21 mouse cellular contexts compared by ENCODE assay signal in the genomic region with DNA sequence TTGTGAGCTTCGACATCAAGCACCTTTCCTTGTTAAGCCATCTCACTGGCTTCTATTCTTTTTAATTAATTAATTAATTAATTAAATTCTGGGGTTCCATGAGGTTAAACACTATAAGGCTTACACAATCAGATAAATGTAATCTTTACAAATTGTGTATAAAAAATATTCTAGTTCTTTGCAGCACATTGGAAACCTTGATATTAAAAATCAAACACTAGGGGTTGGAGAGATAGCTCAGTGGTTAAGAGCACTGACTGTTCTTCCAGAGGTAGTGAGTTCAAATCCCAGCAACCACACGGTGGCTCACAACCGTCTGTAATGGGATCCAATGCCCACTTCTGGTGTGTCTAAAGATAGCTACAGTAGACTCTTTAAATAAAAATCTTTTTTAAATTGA. TPM values are rescaled to one million over a fixed set of nuclear protein-coding genes. Genes with fewer than 3 reads are reported as not detected.
DNase-seq lines count a peak whose midpoint lies in the region; ATAC-seq and TF ChIP-seq lines count a peak whose summit lies in the region.
"Had no signal": no experiment of that assay in that cellular context is flagged by ENCODE, and none has a peak within 500 bp of the region (broad histone marks: within the 10 kb centered on the region; RNA-seq: fewer than 3 reads in every experiment).

No protein-coding gene starts in this region.

- no peak for TF ChIP-seq POLR2A in MEL (IDR thresholded peaks at IDR 0.05; ENCODE audit: control insufficient read depth in 1 of 2, insufficient read depth in 1 of 2, low read depth in 1 of 2, low read length in 2 of 2, poor library complexity in 1 of 2)

- no peaks in the 10 kb centered on the region for H3K27me3 ChIP-seq in MEL (ENCODE audit: control insufficient read depth in 1 of 2, insufficient read depth in 2 of 2, low read length in 2 of 2)
- H3K27me3 ChIP-seq in forebrain, embryonic 15.5 days = no peaks in the 10 kb centered on the region
- H3K27me3 ChIP-seq: CH12.LX, Patski had no signal

- no peaks in the 10 kb centered on the region for H3K9me3 ChIP-seq in MEL (replicated peaks; ENCODE audit: insufficient read depth, low read length)
- H3K9me3 ChIP-seq in forebrain, embryonic 15.5 days = no peaks in the 10 kb centered on the region
- H3K9me3 ChIP-seq: G1E had no signal

- DNase-seq in layer of hippocampus, adult 2 months (ENCODE audit: low spot score in 2 of 2) = no peak
- no peak for DNase-seq in layer of hippocampus, postnatal 25 days (ENCODE audit: extremely low spot score in 1 of 2, low spot score in 1 of 2)
- DNase-seq in MEL (ENCODE audit: low read depth, low spot score) = no peak
- DNase-seq: adrenal gland, adult 2 months; adrenal gland, adult 8-10 months; adrenal gland, postnatal 10 days; adrenal gland, postnatal 14 days; adrenal gland, postnatal 25 days; adrenal gland, postnatal 36 days; B cell, adult 2 months; cerebellum, adult 11 months; cerebellum, adult 11-12 months; cerebellum, adult 18-20 months; cerebellum, adult 2 months had no signal

- H3K79me2 ChIP-seq in MEL (ENCODE audit: control insufficient read depth, insufficient read depth, low read length, poor library complexity) = peaks cover 1% of the 10 kb centered on the region; the same call in 1 of the 2 replicates

- H3K27ac ChIP-seq in layer of hippocampus, adult 2 months = peak overlapping the region; percentile 66; the same call in 1 of the 2 replicates
- no peak overlapping the region for H3K27ac ChIP-seq in MEL (ENCODE audit: control insufficient read depth, low read depth, low read length)
- H3K27ac ChIP-seq in forebrain, embryonic 15.5 days (replicated peaks) = no peak overlapping the region

- TF ChIP-seq CTCF in layer of hippocampus, adult 2 months (conservative IDR thresholded peaks at IDR 0.05) = no peak
- no peak for TF ChIP-seq CTCF in MEL (IDR thresholded peaks at IDR 0.05 in 2 of 3, conservative IDR thresholded peaks at IDR 0.05 in 1 of 3; ENCODE audit: control insufficient read depth in 1 of 3, insufficient read depth in 1 of 3, low read depth in 2 of 3, low read length in 3 of 3, poor library complexity in 1 of 3, severe bottlenecking in 1 of 3)

- TF ChIP-seq RAD21 in MEL (IDR thresholded peaks at IDR 0.05; ENCODE audit: low read depth, low read length) = no peak

- no peak overlapping the region for H3K9ac ChIP-seq in MEL (ENCODE audit: control insufficient read depth, low read depth, low read length, poor library complexity, severe bottlenecking)
- no peak overlapping the region for H3K9ac ChIP-seq in forebrain, embryonic 15.5 days (replicated peaks)

- TF ChIP-seq EP300 in MEL (IDR thresholded peaks at IDR 0.05; ENCODE audit: low read depth in 1 of 2, low read length in 2 of 2) = no peak

- no peak overlapping the region for H3K4me2 ChIP-seq in forebrain, embryonic 15.5 days (replicated peaks)

- peaks cover 0 to 7% of the 10 kb centered on the region in 2 experiments; a peak in 2 of 4 replicates for H3K36me3 ChIP-seq in MEL (ENCODE audit: control insufficient read depth in 1 of 2, insufficient read depth in 2 of 2, low read length in 2 of 2)
- no peaks in the 10 kb centered on the region for H3K36me3 ChIP-seq in forebrain, embryonic 15.5 days
- H3K36me3 ChIP-seq: G1E had no signal

- H3K4me3 ChIP-seq in layer of hippocampus, adult 2 months = no peak overlapping the region
- no peak overlapping the region for H3K4me3 ChIP-seq in MEL (ENCODE audit: control insufficient read depth in 1 of 2, insufficient read depth in 1 of 2, low read depth in 2 of 2, low read length in 2 of 2)
- no peak overlapping the region for H3K4me3 ChIP-seq in forebrain, embryonic 15.5 days

- H3K4me1 ChIP-seq in MEL (ENCODE audit: control insufficient read depth in 1 of 2, insufficient read depth in 2 of 2, low read length in 2 of 2) = peaks cover 2 to 6% of the 10 kb centered on the region in 2 experiments; a peak in 2 of 4 replicates
- H3K4me1 ChIP-seq in forebrain, embryonic 15.5 days = peaks cover 16% of the 10 kb centered on the region

- no peak for ATAC-seq in forebrain, embryonic 15.5 days (replicated peaks)
- ATAC-seq: activated CD4-positive, CD25-positive, alpha-beta regulatory T cell, adult 4 months; CD4-positive, CD25-positive, alpha-beta regulatory T cell, adult 4 months; Patski had no signal

- WGBS in forebrain, embryonic 15.5 days = 92% methylated on average over 3 of the region's 3 CpGs

TF ChIP-seq in MEL, 35 proteins besides CTCF, POLR2A, EP300 and RAD21:
- TF ChIP-seq TBP (IDR thresholded peaks at IDR 0.05; ENCODE audit: low read depth, low read length) (peak; percentile 92), TCF12 (IDR thresholded peaks at IDR 0.05; ENCODE audit: low read depth, low read length) (no peak), MAFK (IDR thresholded peaks at IDR 0.05; ENCODE audit: borderline replicate concordance, low read depth, low read length) (no peak)

RNA-seq across cellular contexts. Expression of a gene that starts 18.0 kb away (rescaled TPM):
- 10 to 100 TPM; 51.4 to 57.1 TPM for total RNA-seq in layer of hippocampus, adult 2 months (2021)
- total RNA-seq in layer of hippocampus, postnatal 25 days (2021) = 10 to 100 TPM; 42.6 to 50.8 TPM
- 1.2 and 1.5 TPM in 2 replicates for total RNA-seq in MEL (2012; rRNA removed)
- polyA plus RNA-seq in MEL (2012; ENCODE audit: insufficient read depth in 1 of 2, insufficient read length in 2 of 2, low read depth in 1 of 2, low replicate concordance in 2 of 2, missing spikeins in 1 of 2) = 1 to 10 TPM in 1 of 2 experiments, not detected in 1; 2.6 TPM
- 9.0 and 10.1 TPM in 2 replicates for polyA plus RNA-seq in forebrain, embryonic 15.5 days (2015; fragmentation: Nextera tagmentation; extraction: Ambion mirVana)

RNA-seq across cellular contexts. Expression of a gene that starts 33.4 kb away (rescaled TPM):
- total RNA-seq in layer of hippocampus, adult 2 months (2021) = not detected
- not detected for total RNA-seq in layer of hippocampus, postnatal 25 days (2021)
- total RNA-seq in MEL (2012; rRNA removed) = 0.15 TPM in 1 of 2 replicates, not detected in the other
- under 1 TPM in 1 of 2 experiments, not detected in 1; 0.15 TPM for polyA plus RNA-seq in MEL (2012; ENCODE audit: insufficient read depth in 1 of 2, insufficient read length in 2 of 2, low read depth in 1 of 2, low replicate concordance in 2 of 2, missing spikeins in 1 of 2)
- polyA plus RNA-seq in forebrain, embryonic 15.5 days (2015; fragmentation: Nextera tagmentation; extraction: Ambion mirVana) = not detected in 2 replicates
- total RNA-seq: adrenal gland, adult 2 months; adrenal gland, postnatal 14 days; adrenal gland, postnatal 25 days; adrenal gland, postnatal 36 days; ES-E14; G1E had no signal
- polyA plus RNA-seq: activated CD4-positive, CD25-positive, alpha-beta regulatory T cell, adult 4 months; adrenal gland, adult 2 months; CD4-positive, CD25-positive, alpha-beta regulatory T cell, adult 4 months; cerebellum, adult 2 months; G1E; Patski had no signal

RNA-seq across cellular contexts. Expression of a gene that starts 45.2 kb away (rescaled TPM):
- under 1 TPM; 0.15 to 0.23 TPM for total RNA-seq in layer of hippocampus, adult 2 months (2021)
- total RNA-seq in layer of hippocampus, postnatal 25 days (2021) = under 1 TPM; 0.12 to 0.22 TPM
- 0.04 TPM in 1 of 2 replicates, not detected in the other for total RNA-seq in MEL (2012; rRNA removed)
- polyA plus RNA-seq in MEL (2012; ENCODE audit: insufficient read depth in 1 of 2, insufficient read length in 2 of 2, low read depth in 1 of 2, low replicate concordance in 2 of 2, missing spikeins in 1 of 2) = under 1 TPM in 1 of 2 experiments, not detected in 1; 0.06 TPM
- 0.11 and 0.17 TPM in 2 replicates for polyA plus RNA-seq in forebrain, embryonic 15.5 days (2015; fragmentation: Nextera tagmentation; extraction: Ambion mirVana)
- polyA plus RNA-seq: activated CD4-positive, CD25-positive, alpha-beta regulatory T cell, adult 4 months; CD4-positive, CD25-positive, alpha-beta regulatory T cell, adult 4 months had no signal

RNA-seq across cellular contexts. Expression of a gene that starts 51.2 kb away (rescaled TPM):
- 100 to 1,000 TPM; 104 to 108 TPM for total RNA-seq in layer of hippocampus, adult 2 months (2021)
- 100 to 1,000 TPM in 1 of 2 experiments, 10 to 100 TPM in 1; 99.6 to 110 TPM for total RNA-seq in layer of hippocampus, postnatal 25 days (2021)
- total RNA-seq in MEL (2012; rRNA removed) = 68.5 and 83.9 TPM in 2 replicates
- 100 to 1,000 TPM; 121 to 263 TPM for polyA plus RNA-seq in MEL (2012; ENCODE audit: insufficient read depth in 1 of 2, insufficient read length in 2 of 2, low read depth in 1 of 2, low replicate concordance in 2 of 2, missing spikeins in 1 of 2)
- 83.9 and 85.5 TPM in 2 replicates for polyA plus RNA-seq in forebrain, embryonic 15.5 days (2015; fragmentation: Nextera tagmentation; extraction: Ambion mirVana)

Comparison
In these comparisons a context has a peak if more than half of its experiments do, and no peak if none do; other contexts are left out.
1. RNA of a gene that starts 18.0 kb away (total RNA-seq): 51.4 to 57.1 TPM in layer of hippocampus, adult 2 months and 42.6 to 50.8 TPM in layer of hippocampus, postnatal 25 days; 1.2 to 1.5 TPM in MEL; every median in the first group is over 10 times any median in the second.